Mouse (Mus musculus): ENCODE measurements around the gene Gm21304.
"Not testable (repeated sequence)": the region's sequence is repeated elsewhere in the genome, so short reads cannot be mapped to it uniquely, and the experiment has no call there.

DNA sequence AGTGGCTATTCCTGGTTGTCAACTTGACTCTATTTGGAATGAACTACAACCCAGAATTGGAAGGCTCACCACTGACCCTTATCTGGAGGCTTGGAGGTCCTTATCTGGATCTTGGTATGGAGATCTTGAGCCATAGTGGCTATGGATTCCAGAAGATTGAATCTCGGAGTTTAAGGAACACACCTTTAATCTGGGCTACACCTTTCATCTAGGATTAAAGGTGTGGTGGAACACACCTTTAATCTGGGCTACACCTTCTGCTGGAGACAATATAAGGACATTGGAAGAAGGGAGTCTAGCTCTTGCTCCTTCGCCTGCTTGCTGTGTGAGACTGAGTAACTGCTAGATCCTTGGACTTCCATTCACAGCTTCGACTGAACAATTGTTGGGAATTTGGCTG is 25.4 kb downstream of the Gm21304 start, which contains the start of gene Gm4340:
- TF ChIP-seq HCFC1 (IDR thresholded peaks at IDR 0.05; ENCODE audit: borderline replicate concordance, insufficient read depth, low read length); MAFK (IDR thresholded peaks at IDR 0.05; ENCODE audit: insufficient read depth, low read depth, low read length): not testable (repeated sequence)
